Mouse (Mus musculus) midbrain, postnatal 0 days (tissue): ENCODE measurements at regions not wholly inside any gene's neighbourhood (a gene's known extent, or its start where the extent isn't known, plus 50 kb on each side); places are given as distances from the start of the nearest gene placed in this dataset.

Source experiments
- ATAC-seq: fragments of 200-750 bp; cut with Nextera tagmentation; 2 replicates; pipeline ENCODE4 v1.8.0; 2017; ENCODE audit warnings: moderate number of reproducible peaks, mild to moderate bottlenecking, moderate TSS enrichment, moderate library complexity; ENCODE audit not compliant: low FRiP score
- DNase-seq: peaks from one replicate; pipeline ENCODE4 v3.0.0-alpha.2; 2015; ENCODE audit warnings: low spot score
- H3K27ac ChIP-seq: fragments of 300-500 bp; sonication (generic); 2 replicates; pipeline ENCODE4 v1.5.1; 2014; ENCODE audit warnings: low read depth, mild to moderate bottlenecking, low read length, mixed read lengths
- H3K27me3 ChIP-seq: fragments of 300-500 bp; sonication (generic); 2 replicates; pipeline ENCODE4 v1.6.1; 2014; ENCODE audit warnings: low read length, control low read depth, mixed read lengths; ENCODE audit not compliant: insufficient read depth
- H3K36me3 ChIP-seq: fragments of 300-500 bp; sonication (generic); 2 replicates; pipeline ENCODE4 v1.6.1; 2014; ENCODE audit warnings: low read length, control low read depth, mixed read lengths; ENCODE audit not compliant: insufficient read depth
- H3K4me1 ChIP-seq: fragments of 300-500 bp; sonication (generic); 2 replicates; pipeline ENCODE4 v1.6.1; 2014; ENCODE audit warnings: mild to moderate bottlenecking, control low read depth, antibody characterized with exemption, low read length, mixed read lengths; ENCODE audit not compliant: insufficient read depth
- H3K4me2 ChIP-seq: fragments of 300-500 bp; sonication (generic); 2 replicates; pipeline ENCODE4 v1.6.1; 2014; ENCODE audit warnings: low read depth, mild to moderate bottlenecking, low read length, mixed read lengths; ENCODE audit not compliant: poor library complexity, severe bottlenecking
- H3K4me3 ChIP-seq: fragments of 300-500 bp; sonication (generic); 2 replicates; pipeline ENCODE4 v1.5.1; 2014; ENCODE audit warnings: low read depth, mild to moderate bottlenecking, low read length, moderate library complexity
- H3K9ac ChIP-seq: fragments of 300-500 bp; sonication (generic); replicated peaks from 2 replicates; pipeline ENCODE4 v1.6.1; 2014; ENCODE audit warnings: mild to moderate bottlenecking, low read length, moderate library complexity, mixed read lengths; ENCODE audit not compliant: poor library complexity, severe bottlenecking
- H3K9me3 ChIP-seq: fragments of 300-500 bp; sonication (generic); 2 replicates; pipeline ENCODE4 v1.6.1; 2016; ENCODE audit warnings: low read length, control low read depth
- CTCF ChIP-seq: IDR thresholded peaks from 2 replicates; pipeline ENCODE4 v1.5.1; 2016; ENCODE audit warnings: antibody characterized with exemption, mild to moderate bottlenecking
- WGBS: fragments of 180-500 bp; shearing (Covaris S2); extraction: QIAGEN DNeasy Blood & Tissue Kit; methylation state at CpG from one replicate; pipeline ENCODE4 v1.1.7; 2014; 5-methylcytosine and 5-hydroxymethylcytosine counted together

GRCm38 (mm10) chrX:57869648-57870047 is 152.9 kb upstream of the Zic3 start:
- no peak overlapping the region for H3K9ac ChIP-seq
- DNase-seq (peak; percentile 18), ATAC-seq (0 out of 2 replicates have a peak, but pooled peaks have one; percentile 44)
- TF ChIP-seq CTCF = no peak
- H3K27ac ChIP-seq = no peak overlapping the region
- no peaks in the 10 kb centered on the region for H3K9me3 ChIP-seq
- no peak overlapping the region for H3K4me2 ChIP-seq
- 46% methylated on average over 5 of the region's 5 CpGs for WGBS
- H3K4me3 ChIP-seq = no peak overlapping the region
- H3K27me3 ChIP-seq = no peaks in the 10 kb centered on the region
- H3K36me3 ChIP-seq = no peaks in the 10 kb centered on the region
- H3K4me1 ChIP-seq = no peaks in the 10 kb centered on the region

DNA sequence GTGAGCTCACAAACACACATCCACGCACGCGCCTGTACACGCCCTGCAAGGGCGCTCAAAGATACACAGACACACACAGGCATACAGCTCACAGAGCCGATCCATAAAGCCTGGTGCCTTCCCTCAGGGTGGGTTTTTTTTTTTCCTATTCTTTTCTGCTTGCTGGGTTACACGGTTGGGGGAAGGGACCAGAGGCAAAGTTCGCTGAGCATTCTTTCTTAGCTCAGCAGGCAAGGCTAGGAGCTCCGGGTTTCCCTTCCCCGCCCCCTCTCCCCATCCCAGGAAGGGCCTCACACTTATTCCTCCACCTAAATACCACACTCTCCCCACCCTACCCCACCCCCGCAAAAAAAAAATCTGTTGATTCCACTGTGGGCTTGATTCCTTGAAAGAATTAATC is 105.8 kb upstream of the Zic3 start:
- H3K9me3 ChIP-seq = no peaks in the 10 kb centered on the region
- H3K4me3 ChIP-seq = no peak overlapping the region
- 0 out of 2 replicates have a peak overlapping the region, but pooled peaks have one; percentile 4 for H3K4me2 ChIP-seq
- TF ChIP-seq CTCF = no peak
- no peaks in the 10 kb centered on the region for H3K4me1 ChIP-seq
- DNase-seq (no peak), ATAC-seq (no peak)
- no peak overlapping the region for H3K27ac ChIP-seq
- H3K27me3 ChIP-seq = no peaks in the 10 kb centered on the region
- no peaks in the 10 kb centered on the region for H3K36me3 ChIP-seq
- WGBS = 23% methylated on average over 11 of the region's 11 CpGs
- H3K9ac ChIP-seq = no peak overlapping the region

- 30% methylated on average over 21 of the region's 21 CpGs for WGBS
- ATAC-seq = no peak
- Histone ChIP-seq H3K4me2 (no peak overlapping the region), H3K36me3 (no peaks in the 10 kb centered on the region), H3K9ac (no peak overlapping the region), H3K4me1 (no peaks in the 10 kb centered on the region), H3K27me3 (no peaks in the 10 kb centered on the region), H3K27ac (no peak overlapping the region), H3K4me3 (no peak overlapping the region), H3K9me3 (no peaks in the 10 kb centered on the region)
- no peak for DNase-seq
- no peak for TF ChIP-seq CTCF
These were observed 104.9 kb upstream of the Zic3 start for GRCm38 (mm10) chrX:57917441-57918145.

GRCm38 (mm10) chrX:57918181-57919115 is 104.1 kb upstream of the Zic3 start:
- no peaks in the 10 kb centered on the region for H3K36me3 ChIP-seq
- no peaks in the 10 kb centered on the region for H3K9me3 ChIP-seq
- ATAC-seq = no peak
- no peak for TF ChIP-seq CTCF
- H3K4me3 ChIP-seq = no peak overlapping the region
- DNase-seq = no peak
- H3K4me1 ChIP-seq = no peaks in the 10 kb centered on the region
- H3K27me3 ChIP-seq = no peaks in the 10 kb centered on the region
- H3K9ac ChIP-seq = no peak overlapping the region
- no peak overlapping the region for H3K4me2 ChIP-seq
- WGBS = 25% methylated on average over 25 of the region's 25 CpGs
- H3K27ac ChIP-seq = no peak overlapping the region

- 0 out of 2 replicates have a peak overlapping the region, but pooled peaks have one; percentile 6 for H3K4me3 ChIP-seq
- H3K9me3 ChIP-seq = no peaks in the 10 kb centered on the region
- H3K9ac ChIP-seq = no peak overlapping the region
- no peaks in the 10 kb centered on the region for H3K27me3 ChIP-seq
- no peak for TF ChIP-seq CTCF
- H3K4me2 ChIP-seq = no peak overlapping the region
- H3K27ac ChIP-seq = no peak overlapping the region
- H3K4me1 ChIP-seq = no peaks in the 10 kb centered on the region
- peak; percentile 21 for DNase-seq
- WGBS = 29% methylated on average over 17 of the region's 17 CpGs
- no peaks in the 10 kb centered on the region for H3K36me3 ChIP-seq
- ATAC-seq = no peak
These were observed 102.6 kb upstream of the Zic3 start for GRCm38 (mm10) chrX:57919886-57920285.

DNA sequence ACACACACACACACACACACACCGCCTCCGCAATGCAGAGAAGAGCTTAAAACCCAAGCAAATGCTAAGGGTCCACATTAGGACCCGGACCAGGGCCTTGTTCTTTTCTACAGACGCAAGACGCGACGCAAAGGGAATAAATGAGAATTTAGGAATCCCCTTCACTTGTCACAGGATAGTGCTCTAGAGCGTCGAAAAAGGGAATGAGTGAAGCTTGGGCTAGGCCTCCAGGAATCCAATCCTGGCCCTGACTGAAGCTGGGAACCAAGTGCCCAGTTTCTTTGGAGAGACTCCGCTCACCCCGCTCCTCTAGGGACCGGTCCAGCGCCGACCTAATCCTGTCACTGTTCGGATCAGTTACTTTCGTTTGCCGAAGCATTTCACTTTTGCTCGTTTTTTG is 102.1 kb upstream of the Zic3 start:
- Histone ChIP-seq H3K27me3 (no peaks in the 10 kb centered on the region), H3K36me3 (no peaks in the 10 kb centered on the region), H3K4me3 (no peak overlapping the region), H3K4me2 (no peak overlapping the region), H3K9me3 (no peaks in the 10 kb centered on the region), H3K9ac (no peak overlapping the region), H3K27ac (no peak overlapping the region), H3K4me1 (no peaks in the 10 kb centered on the region)
- no peak for ATAC-seq
- peak; percentile 26 for DNase-seq
- no peak for TF ChIP-seq CTCF
- WGBS = 27% methylated on average over 18 of the region's 18 CpGs
